ENCODE assay signal across 19 mouse cellular contexts in genomic region chr6:116199682-116200081, GRCm38 (mm10).
"Had no signal": no experiment of that assay in that cellular context is flagged by ENCODE, and none has a peak within 500 bp of the region (broad histone marks: within the 10 kb centered on the region; RNA-seq: fewer than 3 reads in every experiment).

No protein-coding gene starts in this region.

- ATAC-seq: midbrain, embryonic 16.5 days had no signal

- H3K27me3 ChIP-seq: midbrain, embryonic 12.5 days; neural tube, embryonic 13.5 days; neural tube, embryonic 15.5 days had no signal

- H3K36me3 ChIP-seq: midbrain, embryonic 10.5 days; midbrain, embryonic 12.5 days; neural tube, embryonic 13.5 days; neural tube, embryonic 15.5 days had no signal

- H3K4me1 ChIP-seq: midbrain, embryonic 12.5 days; neural tube, embryonic 13.5 days; neural tube, embryonic 15.5 days had no signal

- DNase-seq: lung, adult 18-20 months; lung, embryonic 14.5 days; lung, postnatal 10 days; lung, postnatal 4 days; midbrain, embryonic 14.5 days; retina, postnatal 1 day; right cerebral cortex, adult 18-20 months; right cerebral cortex, postnatal 25 days; right cerebral cortex, postnatal 4 days; spleen, adult 18-20 months; thymus, adult 18-20 months; thymus, postnatal 14 days; thymus, postnatal 36 days had no signal

- H3K4me3 ChIP-seq: midbrain, embryonic 10.5 days; midbrain, embryonic 12.5 days; myocyte; neural tube, embryonic 13.5 days; neural tube, embryonic 15.5 days had no signal

- H3K9me3 ChIP-seq: midbrain, embryonic 10.5 days; midbrain, embryonic 12.5 days; neural tube, embryonic 13.5 days; neural tube, embryonic 15.5 days had no signal
